Mouse (Mus musculus) liver, embryonic 11.5 days (tissue): ENCODE data around the gene Tbc1d22b. TPM values are rescaled to one million over a fixed set of nuclear protein-coding genes. Genes with fewer than 3 reads are reported as not detected.
A peak's percentile ranks its signal among the peaks of the same experiment; 100 is the strongest.
"Not testable (repeated sequence)": the region's sequence is repeated elsewhere in the genome, so short reads cannot be mapped to it uniquely, and the experiment has no call there.

Experiments used
- ATAC-seq: fragments of 200-750 bp; cut with Nextera tagmentation; replicated peaks from 2 replicates; pipeline ENCODE4 v1.8.0; 2017; ENCODE audit warnings: moderate number of reproducible peaks, mild to moderate bottlenecking, moderate TSS enrichment, moderate library complexity; ENCODE audit not compliant: low FRiP score
- DNase-seq: peaks from one replicate; pipeline ENCODE4 v3.0.0-alpha.2; 2017; ENCODE audit warnings: low spot score
- H3K27ac ChIP-seq: fragments of 300-500 bp; sonication (generic); 2 replicates; pipeline ENCODE4 v1.5.1; 2014; ENCODE audit warnings: mild to moderate bottlenecking, low read depth, low read length, control low read depth
- H3K27me3 ChIP-seq: fragments of 300-500 bp; sonication (generic); replicated peaks from 2 replicates; pipeline ENCODE4 v1.6.1; 2014; ENCODE audit warnings: low read length, mixed read lengths; ENCODE audit not compliant: control insufficient read depth, insufficient read depth
- H3K36me3 ChIP-seq: fragments of 300-500 bp; sonication (generic); 2 replicates; pipeline ENCODE4 v1.6.1; 2014; ENCODE audit warnings: mild to moderate bottlenecking, low read length, moderate library complexity, mixed read lengths; ENCODE audit not compliant: control insufficient read depth, insufficient read depth
- H3K4me1 ChIP-seq: fragments of 300-500 bp; sonication (generic); replicated peaks from 2 replicates; pipeline ENCODE4 v1.6.1; 2014; ENCODE audit warnings: low read length, mixed read lengths; ENCODE audit not compliant: control insufficient read depth, insufficient read depth
- H3K4me2 ChIP-seq: fragments of 300-500 bp; sonication (generic); 2 replicates; pipeline ENCODE4 v1.6.1; 2014; ENCODE audit warnings: mild to moderate bottlenecking, control low read depth, moderate library complexity
- H3K4me3 ChIP-seq: fragments of 300-500 bp; sonication (generic); 2 replicates; pipeline ENCODE4 v1.5.1; 2014; ENCODE audit warnings: low read depth, low read length, control low read depth
- H3K9ac ChIP-seq: fragments of 300-500 bp; sonication (generic); 2 replicates; pipeline ENCODE4 v1.6.1; 2014; ENCODE audit warnings: low read depth, low read length, control low read depth
- H3K9me3 ChIP-seq: fragments of 300-500 bp; sonication (generic); 2 replicates; pipeline ENCODE4 v1.6.1; 2016; ENCODE audit warnings: low read length, inconsistent platforms, mixed read lengths; ENCODE audit not compliant: control insufficient read depth
- WGBS: fragments of 180-500 bp; shearing (Covaris S2); extraction: QIAGEN DNeasy Blood & Tissue Kit; methylation state at CpG from one replicate; pipeline ENCODE4 v1.1.7; 2014; 5-methylcytosine and 5-hydroxymethylcytosine counted together
- polyA plus RNA-seq: library from polyadenylated mRNA; unstranded; fragments of >200 nt; fragmentation: Nextera tagmentation; extraction: Ambion mirVana; gene quantifications from 2 replicates; pipeline ENCODE4 v1.2.1, GENCODE M21; 2014

Tbc1d22b gene
- polyA plus RNA-seq, 1 experiment from 2014 or later = 11.5 TPM

- Histone ChIP-seq H3K27ac (peak overlapping the region; percentile 40), H3K9me3 (no peaks in the 10 kb centered on the region), H3K4me2 (no peak overlapping the region), H3K4me1 (peaks cover 23% of the 10 kb centered on the region), H3K36me3 (no peaks in the 10 kb centered on the region), H3K9ac (peak overlapping the region; percentile 30), H3K27me3 (no peaks in the 10 kb centered on the region), H3K4me3 (no peak overlapping the region)
- DNase-seq = no peak
- 43% methylated on average over 8 of the region's 8 CpGs for WGBS
- no peak for ATAC-seq
These were observed 38.9 kb upstream of the Tbc1d22b start for GRCm38 (mm10) chr17:29510691-29511090.

DNA sequence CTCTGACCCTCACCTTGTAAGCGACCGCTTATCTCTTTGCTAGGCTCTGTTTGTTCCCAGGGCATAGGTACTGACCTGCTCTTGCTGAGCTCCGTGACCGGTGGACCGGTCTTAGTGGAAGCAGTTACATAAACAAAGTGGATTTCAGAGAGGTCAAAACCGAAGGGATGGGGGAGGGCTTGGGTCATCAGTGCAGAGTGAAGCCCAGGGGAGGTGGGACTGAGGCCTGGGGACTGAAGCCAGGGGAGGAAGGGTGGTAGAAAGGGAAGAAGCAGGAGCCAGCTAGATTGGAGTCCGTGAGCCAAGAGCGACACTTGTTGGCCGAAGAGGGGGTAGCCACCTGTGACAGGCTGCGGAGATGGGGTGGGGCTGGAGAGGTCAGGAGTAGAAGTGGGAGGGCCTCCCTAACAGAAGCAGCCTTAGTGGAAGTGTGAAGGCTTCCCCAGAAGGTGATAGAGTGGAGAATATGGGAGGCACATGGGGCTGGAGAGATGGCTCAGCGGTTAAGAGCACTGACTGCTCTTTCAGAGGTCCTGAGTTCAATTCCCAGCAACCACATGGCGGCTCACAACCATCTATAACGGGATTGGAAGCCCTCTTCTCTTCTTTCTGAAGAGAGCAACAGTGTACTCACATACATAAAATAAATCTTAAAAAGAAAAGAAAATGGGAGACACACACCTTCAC is 36.4 kb upstream of the Tbc1d22b start:
- H3K9ac ChIP-seq = 0 out of 2 replicates have a peak overlapping the region, but pooled peaks have one; percentile 3
- DNase-seq (peak; percentile 84), ATAC-seq (peak; percentile 82)
- H3K4me2 ChIP-seq = no peak overlapping the region
- 29% methylated on average over 13 of the region's 13 CpGs for WGBS
- H3K4me1 ChIP-seq = peaks cover 23% of the 10 kb centered on the region
- H3K27me3 ChIP-seq = no peaks in the 10 kb centered on the region
- H3K9me3 ChIP-seq = no peaks in the 10 kb centered on the region
- no peaks in the 10 kb centered on the region for H3K36me3 ChIP-seq
- H3K4me3 ChIP-seq = no peak overlapping the region
- 0 out of 2 replicates have a peak overlapping the region, but pooled peaks have one; percentile 19 for H3K27ac ChIP-seq

DNA sequence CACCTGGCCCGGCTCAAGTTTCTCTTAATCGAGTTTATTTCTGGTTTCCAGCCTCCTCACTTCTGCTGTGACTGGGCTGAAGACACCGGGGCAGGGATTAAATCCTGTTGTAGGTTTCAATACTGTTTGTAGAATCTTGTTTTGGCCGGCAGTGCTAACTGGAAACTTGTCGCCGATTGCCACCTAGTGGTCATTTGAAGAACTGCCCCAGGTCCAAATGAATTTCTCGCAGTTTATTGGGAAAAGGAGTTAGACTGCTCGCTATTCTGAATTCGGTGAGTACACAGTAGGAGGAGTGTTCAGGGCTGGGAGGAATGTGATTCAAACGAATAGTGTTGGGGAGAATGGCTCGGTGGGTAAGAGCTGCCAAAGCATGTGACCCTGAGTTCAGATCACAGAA is 35.1 kb upstream of the Tbc1d22b start:
- no peak overlapping the region for H3K27ac ChIP-seq
- peaks cover 16% of the 10 kb centered on the region for H3K4me1 ChIP-seq

DNA sequence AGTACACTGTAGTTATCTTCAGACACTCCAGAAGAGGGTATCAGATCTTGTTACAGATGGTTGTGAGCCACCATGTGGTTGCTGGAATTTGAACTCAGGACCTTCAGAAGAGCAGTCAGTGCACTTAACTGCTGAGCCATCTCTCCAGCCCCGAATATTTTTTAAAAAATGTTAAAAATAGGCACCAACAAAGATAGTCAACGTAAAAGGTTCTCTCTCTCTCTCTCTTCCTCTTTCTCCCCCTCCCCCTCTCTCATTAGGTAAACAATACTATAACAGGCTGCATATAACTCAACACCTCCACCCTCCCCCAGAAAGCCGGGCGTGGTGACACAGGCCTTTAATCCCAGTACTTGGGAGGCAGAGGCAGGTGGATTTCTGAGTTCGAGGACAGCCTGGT is 30.9 kb upstream of the Tbc1d22b start:
- H3K9me3 ChIP-seq, DNase-seq, H3K36me3 ChIP-seq, H3K27ac ChIP-seq, H3K4me3 ChIP-seq, H3K9ac ChIP-seq, H3K4me2 ChIP-seq, ATAC-seq, H3K4me1 ChIP-seq, H3K27me3 ChIP-seq: not testable (repeated sequence)
- 78% methylated on average over 5 of the region's 5 CpGs for WGBS

More for the DNA sequence above, 35.1 kb upstream of the Tbc1d22b start:
- Histone ChIP-seq H3K27me3 (no peaks in the 10 kb centered on the region), H3K4me3 (no peak overlapping the region), H3K4me2 (peak overlapping the region; percentile 26; the same call in 1 of the 2 replicates), H3K36me3 (no peaks in the 10 kb centered on the region), H3K9ac (no peak overlapping the region), H3K9me3 (no peaks in the 10 kb centered on the region)
- peak; percentile 73 for DNase-seq
- WGBS = 4% methylated on average over 11 of the region's 11 CpGs
- ATAC-seq = no peak

DNA sequence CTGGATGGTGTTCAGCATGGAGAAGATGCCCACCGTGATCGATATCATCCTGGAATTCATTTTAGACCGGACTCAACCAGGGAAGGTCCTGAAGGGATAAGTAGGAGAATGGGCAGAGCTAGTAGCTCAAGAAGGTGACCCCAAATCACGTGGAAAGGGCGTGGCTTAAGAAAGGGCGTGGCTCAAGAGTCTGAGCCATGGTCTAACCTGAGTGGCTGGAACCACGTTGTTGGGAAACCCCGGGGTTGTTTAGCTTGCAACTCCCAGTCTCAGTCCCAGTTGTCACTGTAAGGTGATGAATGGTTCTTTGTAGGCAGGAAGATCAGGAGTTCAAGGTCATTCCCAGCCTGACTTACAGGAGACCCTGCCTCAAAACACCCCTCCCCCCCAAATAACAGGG is 29.9 kb upstream of the Tbc1d22b start:
- Histone ChIP-seq H3K27ac (no peak overlapping the region), H3K36me3 (no peaks in the 10 kb centered on the region), H3K4me2 (no peak overlapping the region), H3K4me3 (no peak overlapping the region), H3K4me1 (no peaks in the 10 kb centered on the region), H3K9ac (no peak overlapping the region), H3K9me3 (no peaks in the 10 kb centered on the region), H3K27me3 (no peaks in the 10 kb centered on the region)
- ATAC-seq = no peak
- WGBS = 72% methylated on average over 8 of the region's 8 CpGs
- DNase-seq = no peak

DNA sequence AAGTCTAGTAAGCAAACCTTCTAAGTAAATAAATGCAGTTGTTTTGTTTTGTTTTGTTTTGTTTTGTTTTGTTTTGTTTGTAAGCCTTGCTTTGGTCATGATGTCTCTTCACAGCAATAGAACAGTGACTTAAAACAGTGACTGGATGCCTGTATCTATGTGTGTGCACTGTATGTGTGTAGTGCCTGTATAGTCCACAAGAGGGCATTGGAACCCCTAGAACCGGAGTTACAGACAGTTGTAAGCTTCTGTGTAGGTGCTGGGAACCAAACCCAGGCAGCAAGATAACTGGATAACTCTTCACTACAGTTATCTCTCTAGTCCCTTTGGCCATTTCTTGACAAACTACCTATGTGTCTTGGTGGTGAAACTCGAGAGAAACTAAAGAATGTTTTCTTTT is 24.0 kb upstream of the Tbc1d22b start:
- no peak overlapping the region for H3K4me3 ChIP-seq
- no peak overlapping the region for H3K9ac ChIP-seq
- 73% methylated on average over 2 of the region's 2 CpGs for WGBS
- H3K4me1 ChIP-seq = no peaks in the 10 kb centered on the region
- no peak overlapping the region for H3K27ac ChIP-seq
- no peak overlapping the region for H3K4me2 ChIP-seq
- peaks cover 2% of the 10 kb centered on the region; the same call in 1 of the 2 replicates for H3K9me3 ChIP-seq
- no peaks in the 10 kb centered on the region for H3K27me3 ChIP-seq
- no peak for DNase-seq
- no peaks in the 10 kb centered on the region for H3K36me3 ChIP-seq
- no peak for ATAC-seq

DNA sequence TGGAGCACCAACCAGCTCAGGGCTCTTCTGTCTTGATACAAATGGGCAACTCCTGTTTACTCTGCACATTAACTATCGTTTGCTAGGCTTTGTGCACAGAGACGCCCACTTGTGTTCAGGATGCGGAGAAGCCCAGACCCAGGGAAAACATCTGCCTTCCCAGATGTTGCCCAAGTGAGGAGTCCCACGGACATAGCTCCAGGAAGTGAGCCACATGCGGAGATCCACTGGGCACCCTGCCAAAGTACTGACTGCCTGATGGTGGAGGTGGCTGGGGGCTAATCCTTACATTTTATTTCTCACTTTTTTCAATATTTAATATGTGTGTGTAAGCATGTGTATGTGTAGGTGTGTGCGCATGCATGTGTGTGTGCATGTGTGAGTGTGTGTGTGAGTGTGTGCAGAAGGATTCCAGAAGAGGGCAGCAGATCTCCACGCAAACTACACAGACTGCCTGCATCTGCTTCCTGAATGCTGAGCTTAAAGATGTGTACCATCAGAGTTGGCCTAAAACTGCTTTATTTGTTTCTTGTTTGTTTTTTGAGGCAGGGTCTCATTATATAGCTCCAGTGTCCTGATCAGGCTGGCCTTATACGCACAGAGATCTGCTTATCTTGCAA is 20.9 kb upstream of the Tbc1d22b start:
- H3K9me3 ChIP-seq = peaks cover 2% of the 10 kb centered on the region; the same call in 1 of the 2 replicates
- DNase-seq (no peak), ATAC-seq (no peak)
- H3K4me1 ChIP-seq = no peaks in the 10 kb centered on the region
- H3K4me3 ChIP-seq = no peak overlapping the region
- H3K9ac ChIP-seq = no peak overlapping the region
- WGBS = 83% methylated on average over 8 of the region's 8 CpGs
- H3K36me3 ChIP-seq = no peaks in the 10 kb centered on the region
- no peak overlapping the region for H3K4me2 ChIP-seq
- no peaks in the 10 kb centered on the region for H3K27me3 ChIP-seq
- H3K27ac ChIP-seq = no peak overlapping the region

DNA sequence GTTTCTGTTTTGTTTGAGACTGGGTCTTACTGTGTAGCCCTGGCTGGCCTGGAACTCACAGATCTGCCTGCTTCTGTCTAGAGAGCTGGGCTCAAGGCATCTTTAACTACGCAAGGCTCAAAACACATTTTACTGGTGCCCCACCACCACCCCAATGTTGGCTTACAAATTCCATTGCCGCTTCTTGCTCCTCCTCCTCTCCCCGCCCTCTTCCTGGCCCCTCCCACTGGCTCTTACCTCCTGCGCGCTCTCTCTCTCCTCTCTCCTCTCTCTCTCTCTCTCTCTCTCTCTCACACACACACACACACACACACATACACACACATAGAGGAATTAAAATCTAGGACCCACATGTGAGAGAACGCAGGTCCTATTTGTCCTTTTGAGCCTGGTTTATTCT is 19.1 kb upstream of the Tbc1d22b start:
- WGBS = 68% methylated on average over 6 of the region's 6 CpGs
- H3K9ac ChIP-seq = no peak overlapping the region

DNA sequence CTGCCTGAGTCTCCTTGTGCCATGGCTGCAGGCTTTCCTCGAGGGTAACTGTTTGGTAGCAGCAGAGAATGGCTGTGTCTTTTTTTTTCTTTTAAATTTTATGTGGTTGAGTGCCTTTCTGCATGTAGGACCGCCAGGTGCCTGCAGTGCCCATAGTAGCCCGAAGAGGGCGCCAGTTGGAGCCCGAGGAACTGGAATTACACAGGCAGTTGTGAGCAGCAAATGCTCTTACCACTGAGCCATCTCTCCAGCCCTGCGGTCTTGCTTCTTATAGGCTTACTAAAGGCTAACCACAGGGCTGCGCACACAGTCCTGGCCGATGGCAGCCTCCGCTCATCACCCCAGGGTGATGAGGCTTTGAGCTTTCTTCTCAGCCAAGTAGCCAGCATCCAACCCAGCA is 18.3 kb upstream of the Tbc1d22b start:
- Histone ChIP-seq H3K9me3 (no peaks in the 10 kb centered on the region), H3K36me3 (no peaks in the 10 kb centered on the region), H3K4me3 (no peak overlapping the region), H3K4me2 (no peak overlapping the region), H3K27me3 (no peaks in the 10 kb centered on the region), H3K4me1 (no peaks in the 10 kb centered on the region), H3K27ac (no peak overlapping the region), H3K9ac (no peak overlapping the region)
- ATAC-seq = no peak
- 72% methylated on average over 9 of the region's 9 CpGs for WGBS
- DNase-seq = no peak

More for the DNA sequence above, 19.1 kb upstream of the Tbc1d22b start:
- no peak overlapping the region for H3K4me3 ChIP-seq
- no peaks in the 10 kb centered on the region for H3K4me1 ChIP-seq
- ATAC-seq = no peak
- H3K4me2 ChIP-seq = no peak overlapping the region
- no peak overlapping the region for H3K27ac ChIP-seq
- H3K9me3 ChIP-seq = peaks cover 2% of the 10 kb centered on the region; the same call in 1 of the 2 replicates
- no peaks in the 10 kb centered on the region for H3K36me3 ChIP-seq
- no peak for DNase-seq
- no peaks in the 10 kb centered on the region for H3K27me3 ChIP-seq
